Mouse (Mus musculus): ENCODE results near the gene Gm20388. TPM values are rescaled to one million over a fixed set of nuclear protein-coding genes. Genes with fewer than 3 reads are reported as not detected.

Gene Gm20388
- polyA plus RNA-seq, 1 experiment from 2014 or later, result not detected

DNA sequence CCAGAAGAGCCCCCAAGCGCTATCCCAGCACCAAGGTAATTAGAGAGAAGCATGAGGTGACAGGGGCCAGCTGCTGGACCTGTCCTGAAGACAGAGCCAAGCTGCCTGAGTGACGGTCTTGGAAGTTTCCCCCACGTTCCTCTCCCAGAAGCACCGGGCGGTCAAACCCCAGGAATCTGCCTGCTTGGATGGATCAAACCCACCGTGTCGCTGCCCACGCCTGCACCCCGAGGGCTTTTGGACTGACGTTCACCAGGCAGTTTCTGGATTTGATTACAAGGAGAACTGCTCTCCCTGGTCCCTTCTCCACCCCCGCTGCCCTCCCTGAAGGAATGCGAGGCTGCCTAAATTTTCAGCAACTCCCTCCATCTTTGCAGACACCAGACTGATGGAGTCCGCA lies 1432.3 kb downstream of the Gm20388 start:
- ATAC-seq, result no peak
- Histone ChIP-seq H3K9me3 (replicated peaks) (no peaks in the 10 kb centered on the region), H3K4me2 (no peak overlapping the region), H3K4me3 (no peak overlapping the region), H3K4me1 (peaks cover 4% of the 10 kb centered on the region; the same call in 1 of the 2 replicates), H3K27ac (no peak overlapping the region), H3K27me3 (replicated peaks) (peaks cover 13% of the 10 kb centered on the region; the same call in 1 of the 2 replicates), H3K36me3 (no peaks in the 10 kb centered on the region), H3K9ac (no peak overlapping the region)
- WGBS (ENCODE audit: insufficient replicate concordance), result 59% methylated on average over 13 of the region's 13 CpGs

DNA sequence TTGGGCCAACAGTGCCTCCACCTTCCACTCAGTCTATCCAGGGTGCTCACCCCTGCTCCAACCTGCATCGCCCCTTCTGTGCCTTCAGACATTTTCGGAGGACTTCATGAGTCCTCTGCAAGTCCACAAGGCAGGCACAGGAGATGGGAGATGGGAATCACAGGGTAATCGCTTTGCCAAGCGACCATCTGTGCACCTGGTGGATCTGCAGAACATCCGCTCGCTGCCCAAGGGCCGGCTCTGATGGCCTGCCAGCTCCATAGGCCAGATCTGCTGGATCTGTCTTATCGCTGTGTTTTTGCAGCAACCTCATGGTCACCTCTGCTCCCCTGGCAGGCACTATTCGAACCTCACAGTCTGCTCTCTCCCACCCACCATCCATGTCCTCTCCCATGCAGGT lies 1433.8 kb downstream of the Gm20388 start:
- Histone ChIP-seq H3K4me1 (peaks cover 4% of the 10 kb centered on the region; the same call in 1 of the 2 replicates), H3K36me3 (no peaks in the 10 kb centered on the region), H3K9me3 (replicated peaks) (no peaks in the 10 kb centered on the region), H3K4me2 (no peak overlapping the region), H3K9ac (no peak overlapping the region), H3K27ac (no peak overlapping the region), H3K4me3 (no peak overlapping the region), H3K27me3 (replicated peaks) (peaks cover 13% of the 10 kb centered on the region; the same call in 1 of the 2 replicates)
- ATAC-seq, result no peak
- WGBS (ENCODE audit: insufficient replicate concordance), result 68% methylated on average over 9 of the region's 9 CpGs

DNA sequence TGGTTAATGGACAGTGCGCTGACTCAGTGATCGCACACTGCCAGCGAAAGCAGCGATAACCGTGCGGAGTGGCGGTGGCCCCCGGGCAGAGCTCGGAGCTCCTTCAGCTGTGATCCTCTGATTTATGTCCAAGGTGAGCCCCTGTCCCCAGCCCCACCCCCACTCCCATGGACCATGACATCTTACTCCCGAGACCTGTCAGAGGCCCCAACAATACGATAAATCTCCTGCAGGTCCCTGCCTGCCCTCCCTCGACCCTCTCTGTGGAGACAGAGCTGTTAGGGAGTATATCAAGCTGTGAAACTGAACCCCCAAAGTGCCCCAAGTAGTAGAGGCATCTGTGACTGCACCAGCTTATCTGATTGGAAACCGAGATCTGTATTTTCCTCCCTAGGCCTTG lies 1435.5 kb downstream of the Gm20388 start:
- no peaks in the 10 kb centered on the region for H3K36me3 ChIP-seq
- ATAC-seq, result no peak
- no peaks in the 10 kb centered on the region for H3K9me3 ChIP-seq (replicated peaks)
- no peak overlapping the region for H3K9ac ChIP-seq
- no peak overlapping the region for H3K4me3 ChIP-seq
- no peak overlapping the region for H3K27ac ChIP-seq
- H3K4me2 ChIP-seq, result no peak overlapping the region
- WGBS (ENCODE audit: insufficient replicate concordance), result 80% methylated on average over 13 of the region's 13 CpGs
- H3K27me3 ChIP-seq (replicated peaks), result 0 out of 2 replicates have a peak, but pooled peaks cover 13% of the 10 kb centered on the region
- H3K4me1 ChIP-seq, result peaks cover 4% of the 10 kb centered on the region; the same call in 1 of the 2 replicates

DNA sequence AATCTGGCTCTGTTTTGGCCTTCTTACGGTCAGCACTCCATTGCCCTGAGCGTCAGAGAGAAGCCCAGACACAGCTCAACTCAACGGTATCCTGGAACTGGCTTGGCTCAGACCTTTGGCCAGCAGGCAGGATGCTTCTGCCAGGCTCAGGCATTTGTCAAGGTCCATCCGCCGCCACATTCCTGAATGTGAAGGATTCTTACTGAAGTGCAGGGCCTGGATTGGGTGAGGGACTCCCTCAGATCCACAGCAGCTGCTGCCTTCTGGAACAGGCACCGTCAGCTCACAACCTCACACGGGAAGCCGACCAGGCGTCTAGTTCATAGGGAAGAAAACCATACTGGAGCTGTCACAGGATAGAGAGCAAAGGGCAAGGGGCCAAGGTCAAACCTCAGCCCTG lies 1436.2 kb downstream of the Gm20388 start:
- 0 out of 2 replicates have a peak, but pooled peaks have one; percentile 20 for ATAC-seq
- Histone ChIP-seq H3K9me3 (replicated peaks) (no peaks in the 10 kb centered on the region), H3K27ac (no peak overlapping the region), H3K4me3 (no peak overlapping the region), H3K4me1 (peaks cover 4% of the 10 kb centered on the region; the same call in 1 of the 2 replicates), H3K36me3 (no peaks in the 10 kb centered on the region), H3K27me3 (replicated peaks) (0 out of 2 replicates have a peak, but pooled peaks cover 13% of the 10 kb centered on the region), H3K9ac (no peak overlapping the region), H3K4me2 (no peak overlapping the region)
- WGBS (ENCODE audit: insufficient replicate concordance), result 42% methylated on average over 9 of the region's 9 CpGs

DNA sequence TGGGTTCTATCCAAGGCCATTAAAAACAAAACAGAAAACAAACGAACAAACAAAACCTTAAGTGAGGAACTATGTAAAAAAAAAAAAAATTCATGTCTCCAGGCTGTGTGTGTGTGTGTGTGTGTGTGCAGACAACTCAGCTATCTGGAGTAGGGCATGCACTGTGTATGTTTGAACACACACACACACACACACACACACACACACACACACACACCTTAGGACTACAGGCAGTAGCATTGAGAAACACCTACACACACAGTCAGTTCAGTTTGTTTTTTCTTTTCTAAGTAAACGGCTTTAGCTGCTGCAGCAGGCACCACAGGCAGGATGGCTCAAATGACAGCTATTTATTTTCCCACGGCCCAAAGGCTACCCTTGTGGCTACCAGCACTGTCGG lies 1438.4 kb downstream of the Gm20388 start:
- H3K4me1 ChIP-seq, result peaks cover 4% of the 10 kb centered on the region; the same call in 1 of the 2 replicates
- 34% methylated on average over 4 of the region's 4 CpGs for WGBS (ENCODE audit: insufficient replicate concordance)
- ATAC-seq, result no peak

DNA sequence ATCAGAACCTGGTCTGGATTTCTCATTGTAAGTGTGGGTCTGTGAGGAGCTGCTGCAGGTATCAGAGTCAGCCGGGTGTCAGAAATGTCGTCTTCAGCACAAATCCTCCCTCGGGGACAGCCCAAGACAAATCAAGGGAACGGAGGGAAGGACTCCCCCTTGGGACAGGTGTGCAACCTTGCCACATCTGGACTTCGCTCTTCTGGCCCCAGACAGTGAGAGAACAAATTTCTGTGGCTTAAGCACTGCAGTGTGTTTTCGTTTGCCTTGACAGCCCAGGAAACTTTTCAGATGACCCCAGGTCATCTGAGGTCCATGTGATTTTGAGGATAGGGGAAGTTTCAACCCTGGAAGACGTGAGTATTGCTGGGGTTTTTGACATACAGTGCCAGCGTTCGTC lies 1440.2 kb downstream of the Gm20388 start:
- peaks cover 4% of the 10 kb centered on the region; the same call in 1 of the 2 replicates for H3K4me1 ChIP-seq
- peaks cover 12% of the 10 kb centered on the region; the same call in 1 of the 2 replicates for H3K27me3 ChIP-seq (replicated peaks)
- H3K4me3 ChIP-seq, result no peak overlapping the region
- no peak overlapping the region for H3K27ac ChIP-seq
- ATAC-seq, result no peak
- H3K9me3 ChIP-seq (replicated peaks), result no peaks in the 10 kb centered on the region
- no peak overlapping the region for H3K9ac ChIP-seq
- no peaks in the 10 kb centered on the region for H3K36me3 ChIP-seq
- no peak overlapping the region for H3K4me2 ChIP-seq
- 57% methylated on average over 9 of the region's 9 CpGs for WGBS (ENCODE audit: insufficient replicate concordance)

More for the DNA sequence above, 1438.4 kb downstream of the Gm20388 start:
- Histone ChIP-seq H3K9me3 (replicated peaks) (no peaks in the 10 kb centered on the region), H3K9ac (no peak overlapping the region), H3K27ac (no peak overlapping the region), H3K36me3 (no peaks in the 10 kb centered on the region), H3K4me3 (no peak overlapping the region), H3K4me2 (no peak overlapping the region), H3K27me3 (replicated peaks) (peaks cover 11% of the 10 kb centered on the region; the same call in 1 of the 2 replicates)

DNA sequence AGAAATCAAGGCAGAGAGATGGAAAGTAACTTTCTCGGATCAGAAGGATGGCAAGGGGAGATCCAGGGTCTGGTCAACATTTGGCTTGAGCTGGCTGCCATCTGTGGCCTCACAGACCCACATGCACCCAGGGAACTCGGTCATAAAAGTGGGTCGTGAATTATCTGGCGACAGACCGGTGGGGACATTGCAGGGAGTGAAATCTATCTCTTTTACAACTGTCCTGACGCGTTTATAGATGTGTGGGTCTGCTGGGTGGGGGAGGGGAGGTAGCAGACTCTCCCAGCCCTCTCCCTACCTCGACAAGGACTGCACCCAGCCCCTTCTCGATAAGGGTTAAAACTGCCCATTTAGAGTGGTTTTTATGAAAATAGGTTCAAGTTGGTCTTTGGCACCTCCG lies 1444.2 kb downstream of the Gm20388 start:
- no peak overlapping the region for H3K4me3 ChIP-seq
- WGBS (ENCODE audit: insufficient replicate concordance), result 35% methylated on average over 10 of the region's 10 CpGs

DNA sequence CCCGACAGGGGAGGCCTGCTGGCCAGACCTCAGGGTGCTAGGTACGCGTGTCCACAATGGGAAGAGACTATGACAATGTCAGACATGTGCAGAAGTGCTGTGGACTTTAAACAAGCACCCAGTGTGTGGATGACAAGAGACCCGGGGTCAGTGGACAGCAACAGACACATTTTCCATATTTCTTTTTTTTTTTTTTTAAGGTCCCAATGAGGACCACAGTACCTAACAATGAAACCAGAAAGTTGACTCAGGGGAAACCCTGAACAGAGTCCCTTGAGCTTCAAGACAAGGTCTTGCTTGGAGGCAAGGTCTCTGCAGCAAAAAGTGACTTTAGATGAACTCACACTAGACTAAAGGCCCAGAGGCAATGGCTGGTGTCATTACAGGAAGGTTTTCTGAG lies 1446.8 kb downstream of the Gm20388 start:
- Histone ChIP-seq H3K9ac (no peak overlapping the region), H3K27ac (no peak overlapping the region), H3K9me3 (replicated peaks) (no peaks in the 10 kb centered on the region), H3K27me3 (replicated peaks) (peaks cover 33% of the 10 kb centered on the region; the same call in 1 of the 2 replicates), H3K4me1 (peaks cover 16% of the 10 kb centered on the region), H3K4me2 (no peak overlapping the region), H3K36me3 (no peaks in the 10 kb centered on the region), H3K4me3 (no peak overlapping the region)
- no peak for ATAC-seq
- 70% methylated on average over 4 of the region's 4 CpGs for WGBS (ENCODE audit: insufficient replicate concordance)

More for the DNA sequence above, 1444.2 kb downstream of the Gm20388 start:
- Histone ChIP-seq H3K27me3 (replicated peaks) (peaks cover 23% of the 10 kb centered on the region; the same call in 1 of the 2 replicates), H3K36me3 (no peaks in the 10 kb centered on the region), H3K9me3 (replicated peaks) (no peaks in the 10 kb centered on the region), H3K4me1 (peaks cover 15% of the 10 kb centered on the region), H3K9ac (no peak overlapping the region), H3K27ac (no peak overlapping the region), H3K4me2 (no peak overlapping the region)
- no peak for ATAC-seq

DNA sequence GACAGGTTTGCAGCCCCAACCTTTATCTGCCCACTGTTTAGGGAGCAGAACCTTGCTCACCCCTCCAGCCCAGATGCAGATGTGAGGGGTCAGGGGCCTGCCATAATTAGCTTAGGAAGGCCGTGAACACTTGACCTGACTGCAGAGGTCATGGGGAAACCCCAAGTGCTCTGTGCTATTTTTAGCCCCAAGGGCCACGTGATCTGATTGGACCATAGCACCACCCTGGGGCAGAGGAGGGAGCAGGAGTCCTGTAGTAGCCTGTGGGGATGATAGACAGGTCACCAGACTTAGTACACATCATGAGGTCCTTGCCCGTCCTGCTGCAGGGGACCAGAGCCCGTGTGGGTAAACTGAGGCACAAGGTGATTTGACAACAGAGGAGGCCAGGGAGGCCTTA lies 1448.0 kb downstream of the Gm20388 start:
- Histone ChIP-seq H3K4me2 (no peak overlapping the region), H3K27me3 (replicated peaks) (peaks cover 36% of the 10 kb centered on the region; the same call in 1 of the 2 replicates), H3K27ac (no peak overlapping the region), H3K4me1 (peaks cover 16% of the 10 kb centered on the region), H3K9ac (no peak overlapping the region), H3K4me3 (no peak overlapping the region), H3K36me3 (no peaks in the 10 kb centered on the region), H3K9me3 (replicated peaks) (no peaks in the 10 kb centered on the region)
- 42% methylated on average over 4 of the region's 4 CpGs for WGBS (ENCODE audit: insufficient replicate concordance)
- ATAC-seq, result no peak

DNA sequence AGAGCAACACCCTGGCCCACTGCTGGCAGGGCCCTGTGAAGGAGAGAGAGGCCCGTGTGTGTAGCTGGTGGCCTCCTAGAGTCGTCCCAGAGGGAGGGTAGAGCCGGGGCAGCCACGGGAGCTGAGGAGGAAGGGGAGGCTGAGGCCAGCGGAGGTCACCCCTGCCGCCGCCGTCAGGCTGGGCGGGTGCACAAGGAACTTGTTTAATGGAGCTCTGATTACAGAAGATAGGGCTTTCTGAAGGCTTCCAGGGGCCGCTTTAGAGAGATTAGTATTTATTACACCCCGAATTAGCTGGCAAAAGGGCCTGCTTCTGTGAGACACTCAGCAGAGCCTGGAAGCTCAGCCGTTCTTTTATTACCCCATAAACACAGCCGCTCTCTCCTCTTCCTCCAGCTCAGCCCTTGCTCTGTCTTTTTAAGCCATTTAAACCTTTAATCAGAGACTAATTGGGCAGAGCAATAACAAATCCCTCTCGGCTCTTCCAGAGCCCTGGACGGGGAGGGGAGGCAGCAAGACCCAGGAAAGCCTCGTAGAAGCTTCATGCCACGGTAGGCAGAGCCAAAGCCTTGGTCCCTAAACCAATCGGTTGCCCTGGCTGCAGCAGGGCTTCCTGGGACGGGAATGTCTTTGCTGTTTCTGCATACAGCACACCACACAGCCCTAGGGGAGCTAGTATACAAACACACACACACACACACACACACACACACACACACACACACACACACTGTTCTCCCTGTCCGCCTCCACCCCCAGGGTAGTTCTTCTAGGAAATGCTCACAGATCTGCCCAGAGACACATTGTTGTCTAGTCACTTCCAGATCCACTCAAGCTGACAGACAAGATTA lies 1448.7 kb downstream of the Gm20388 start:
- 14% methylated on average over 20 of the region's 20 CpGs for WGBS (ENCODE audit: insufficient replicate concordance)
- no peak overlapping the region for H3K4me2 ChIP-seq
- H3K27ac ChIP-seq, result no peak overlapping the region
- no peak overlapping the region for H3K9ac ChIP-seq
- H3K4me3 ChIP-seq, result no peak overlapping the region
- H3K36me3 ChIP-seq, result no peaks in the 10 kb centered on the region
- peaks cover 39% of the 10 kb centered on the region; the same call in 1 of the 2 replicates for H3K27me3 ChIP-seq (replicated peaks)
- no peaks in the 10 kb centered on the region for H3K9me3 ChIP-seq (replicated peaks)
- no peak for ATAC-seq
- peaks cover 16% of the 10 kb centered on the region for H3K4me1 ChIP-seq

DNA sequence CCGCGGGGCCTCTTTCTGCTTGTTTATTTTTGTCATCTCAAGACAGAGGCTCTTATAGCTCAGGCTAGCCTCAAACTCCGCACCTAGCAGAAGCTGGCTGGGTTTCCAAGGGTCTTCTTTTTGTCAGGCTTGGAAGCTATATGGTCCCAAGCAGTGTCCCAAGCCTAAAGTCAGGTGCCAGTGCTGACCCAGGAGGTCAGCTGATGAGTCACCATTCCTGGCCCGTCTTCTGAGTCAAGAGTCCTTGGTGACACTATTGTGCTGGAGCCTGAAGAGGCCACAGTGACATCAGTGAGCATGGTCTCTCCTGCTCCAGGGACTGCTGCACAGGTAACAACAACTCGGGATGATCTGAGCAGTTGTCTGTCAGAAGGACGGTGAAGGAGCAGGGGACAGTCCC lies 1449.4 kb downstream of the Gm20388 start:
- Histone ChIP-seq H3K4me1 (peaks cover 16% of the 10 kb centered on the region), H3K27ac (no peak overlapping the region), H3K4me2 (no peak overlapping the region), H3K27me3 (replicated peaks) (peaks cover 35% of the 10 kb centered on the region; the same call in 1 of the 2 replicates), H3K9ac (no peak overlapping the region), H3K9me3 (replicated peaks) (no peaks in the 10 kb centered on the region), H3K36me3 (no peaks in the 10 kb centered on the region), H3K4me3 (no peak overlapping the region)
- 36% methylated on average over 6 of the region's 6 CpGs for WGBS (ENCODE audit: insufficient replicate concordance)
- ATAC-seq, result no peak

DNA sequence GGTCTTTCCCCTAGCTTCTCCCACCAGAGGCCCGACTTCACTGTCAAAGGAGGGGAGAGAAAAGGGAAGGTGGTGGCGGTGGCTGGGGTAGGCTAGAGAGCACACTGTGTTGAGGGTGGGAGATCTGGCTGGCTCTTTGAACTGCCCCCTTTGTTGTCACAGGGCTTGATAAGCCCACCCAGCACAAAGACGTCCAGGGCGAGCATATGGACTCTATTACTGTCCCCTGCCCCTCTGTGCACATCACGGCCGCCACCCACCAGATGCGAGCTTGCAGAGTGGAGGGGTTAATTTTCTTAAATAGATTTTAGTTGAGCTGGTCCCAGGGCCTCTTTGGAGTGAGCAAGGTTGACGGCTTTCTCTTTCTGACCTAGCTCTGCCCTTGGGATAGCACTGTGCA lies 1450.5 kb downstream of the Gm20388 start:
- H3K4me3 ChIP-seq, result no peak overlapping the region
- H3K9ac ChIP-seq, result no peak overlapping the region
- H3K4me1 ChIP-seq, result peaks cover 16% of the 10 kb centered on the region
- H3K36me3 ChIP-seq, result no peaks in the 10 kb centered on the region
- H3K9me3 ChIP-seq (replicated peaks), result no peaks in the 10 kb centered on the region
- ATAC-seq, result no peak
- H3K27me3 ChIP-seq (replicated peaks), result peaks cover 32% of the 10 kb centered on the region; the same call in 1 of the 2 replicates
- H3K4me2 ChIP-seq, result no peak overlapping the region
- 60% methylated on average over 8 of the region's 8 CpGs for WGBS (ENCODE audit: insufficient replicate concordance)
- H3K27ac ChIP-seq, result no peak overlapping the region

Data from liver, embryonic 12.5 days (tissue).